Mouse (Mus musculus) CH12.LX (cell line): ENCODE measurements around the gene Iqcf5. TPM values are rescaled to one million over a fixed set of nuclear protein-coding genes. Genes with fewer than 3 reads are reported as not detected.

Source experiments
- DNase-seq: peaks from one replicate; pipeline ENCODE4 v3.0.0-alpha.2; 2013; ENCODE audit errors: extremely low read depth
- H3K27ac ChIP-seq: 2 replicates; pipeline ENCODE4 v1.5.1; 2012; ENCODE audit warnings: low read depth, mild to moderate bottlenecking, control low read depth, moderate library complexity; ENCODE audit not compliant: insufficient read depth
- H3K27me3 ChIP-seq: replicated peaks from 2 replicates; pipeline ENCODE3; 2012; ENCODE audit warnings: inconsistent platforms
- H3K36me3 ChIP-seq, 2 experiments: replicated peaks in 1 of 2; 2 replicates each; pipeline versions ENCODE3 to v1.6.1; 2012; ENCODE audit warnings: inconsistent platforms in 1 of 2, low read length in 1 of 2, mild to moderate bottlenecking in 1 of 2, mixed read lengths in 1 of 2, moderate library complexity in 1 of 2; ENCODE audit not compliant: control insufficient read depth in 1 of 2, insufficient read depth in 1 of 2
- H3K4me1 ChIP-seq, 2 experiments: 2 replicates each; pipeline ENCODE4 v1.6.1; 2012; ENCODE audit warnings: inconsistent platforms in 1 of 2, moderate library complexity in 1 of 2; ENCODE audit not compliant: insufficient read depth in 2 of 2, control insufficient read depth in 1 of 2
- H3K4me2 ChIP-seq: 2 replicates; pipeline ENCODE4 v1.6.1; 2012; ENCODE audit warnings: low read depth, mild to moderate bottlenecking, control low read depth; ENCODE audit not compliant: poor library complexity, insufficient read depth, severe bottlenecking
- H3K4me3 ChIP-seq, 3 experiments: fragments of 150-350 bp in 1 of 3; sonication (generic) in 1 of 3; replicated peaks in 1 of 3; 2 replicates each; pipeline versions ENCODE3 to v1.5.1; 2011 to 2012; ENCODE audit warnings: low read depth in 2 of 3, low read length in 2 of 3, mild to moderate bottlenecking in 2 of 3, moderate library complexity in 2 of 3, control low read depth in 1 of 3, improper control_type of control experiment in 1 of 3, inconsistent platforms in 1 of 3, mixed read lengths in 1 of 3; ENCODE audit not compliant: poor library complexity in 1 of 3
- H3K79me2 ChIP-seq: replicated peaks from 2 replicates; pipeline ENCODE4 v1.6.1; 2012; ENCODE audit warnings: mild to moderate bottlenecking, moderate library complexity; ENCODE audit not compliant: control insufficient read depth, poor library complexity, insufficient read depth, severe bottlenecking; ENCODE audit errors: extremely low read depth
- H3K9ac ChIP-seq: 2 replicates; pipeline ENCODE4 v1.6.1; 2012; ENCODE audit warnings: low read depth, mild to moderate bottlenecking, control low read depth, moderate library complexity; ENCODE audit not compliant: insufficient read depth
- H3K9me3 ChIP-seq: replicated peaks from 2 replicates; pipeline ENCODE3; 2012; ENCODE audit warnings: low read length, inconsistent platforms, mixed read lengths
- BHLHE40 ChIP-seq: IDR thresholded peaks from 2 replicates; pipeline ENCODE4 v1.6.1; 2011; ENCODE audit warnings: mild to moderate bottlenecking, low read depth, low read length, improper control_type of control experiment
- CHD1 ChIP-seq: IDR thresholded peaks from 2 replicates; pipeline ENCODE4 v1.6.1; 2012; ENCODE audit warnings: low read depth, low read length, improper control_type of control experiment, inconsistent platforms
- CHD2 ChIP-seq: IDR thresholded peaks from 2 replicates; pipeline ENCODE4 v1.6.1; 2011; ENCODE audit warnings: low read length, improper control_type of control experiment
- CTCF ChIP-seq, 2 experiments: IDR thresholded peaks in 1 of 2; conservative IDR thresholded peaks in 1 of 2; 2 replicates each; pipeline ENCODE4 v1.5.1; 2011 to 2012; ENCODE audit warnings: low read depth in 2 of 2, low read length in 2 of 2, improper control_type of control experiment in 1 of 2, inconsistent platforms in 1 of 2, mild to moderate bottlenecking in 1 of 2, moderate library complexity in 1 of 2
- E2F4 ChIP-seq: IDR thresholded peaks from 2 replicates; pipeline ENCODE4 v1.6.1; 2011; ENCODE audit warnings: low read depth, low read length, improper control_type of control experiment; ENCODE audit not compliant: insufficient replicate concordance
- ELF1 ChIP-seq: IDR thresholded peaks from 2 replicates; pipeline ENCODE4 v1.6.1; 2014; ENCODE audit warnings: low read depth, mild to moderate bottlenecking, inconsistent platforms, low read length, improper control_type of control experiment
- EP300 ChIP-seq: IDR thresholded peaks from 2 replicates; pipeline ENCODE4 v1.6.1; 2011; ENCODE audit warnings: low read length, improper control_type of control experiment
- ETS1 ChIP-seq: conservative IDR thresholded peaks from 2 replicates; pipeline ENCODE4 v1.6.1; 2012; ENCODE audit warnings: low read depth, mild to moderate bottlenecking, inconsistent platforms, low read length, improper control_type of control experiment, moderate library complexity
- GABPA ChIP-seq: IDR thresholded peaks from 2 replicates; pipeline ENCODE4 v1.6.1; 2012; ENCODE audit warnings: low read depth, low read length, improper control_type of control experiment, inconsistent platforms; ENCODE audit not compliant: insufficient replicate concordance
- IRF4 ChIP-seq: IDR thresholded peaks from 2 replicates; pipeline ENCODE4 v1.6.1; 2014; ENCODE audit warnings: low read depth, mild to moderate bottlenecking, inconsistent platforms, low read length, improper control_type of control experiment
- JUN ChIP-seq: IDR thresholded peaks from 2 replicates; pipeline ENCODE4 v1.6.1; 2011; ENCODE audit warnings: low read depth, mild to moderate bottlenecking, low read length, improper control_type of control experiment, moderate library complexity; ENCODE audit not compliant: insufficient read depth
- MAFK ChIP-seq: IDR thresholded peaks from 2 replicates; pipeline ENCODE4 v1.6.1; 2011; ENCODE audit warnings: low read length, improper control_type of control experiment; ENCODE audit not compliant: insufficient replicate concordance
- MAZ ChIP-seq: IDR thresholded peaks from 2 replicates; pipeline ENCODE4 v1.6.1; 2012; ENCODE audit warnings: low read depth, mild to moderate bottlenecking, inconsistent platforms, low read length, improper control_type of control experiment, moderate library complexity
- MEF2A ChIP-seq: IDR thresholded peaks from 2 replicates; pipeline ENCODE4 v1.6.1; 2014; ENCODE audit warnings: low read depth, mild to moderate bottlenecking, inconsistent platforms, low read length, improper control_type of control experiment, borderline replicate concordance
- MXI1 ChIP-seq: IDR thresholded peaks from 2 replicates; pipeline ENCODE4 v1.6.1; 2011; ENCODE audit warnings: mild to moderate bottlenecking, low read depth, low read length, improper control_type of control experiment
- NELFE ChIP-seq: IDR thresholded peaks from 2 replicates; pipeline ENCODE4 v1.6.1; 2011; ENCODE audit warnings: low read depth, low read length, improper control_type of control experiment
- NRF1 ChIP-seq: IDR thresholded peaks from 2 replicates; pipeline ENCODE4 v1.6.1; 2014; ENCODE audit warnings: low read depth, mild to moderate bottlenecking, inconsistent platforms, low read length, improper control_type of control experiment, moderate library complexity
- PAX5 ChIP-seq: IDR thresholded peaks from 2 replicates; pipeline ENCODE4 v1.6.1; 2012; ENCODE audit warnings: low read length, inconsistent platforms, mixed read lengths
- POLR2A ChIP-seq: IDR thresholded peaks from 2 replicates; pipeline ENCODE4 v1.6.1; 2011; ENCODE audit warnings: low read depth, mild to moderate bottlenecking, improper control_type of control experiment, low read length
- POLR2AphosphoS2 ChIP-seq: IDR thresholded peaks from 2 replicates; pipeline ENCODE4 v1.6.1; 2011; ENCODE audit warnings: low read depth, low read length, improper control_type of control experiment
- RAD21 ChIP-seq: IDR thresholded peaks from 2 replicates; pipeline ENCODE4 v1.6.1; 2011; ENCODE audit warnings: low read depth, mild to moderate bottlenecking, low read length, improper control_type of control experiment, moderate library complexity
- SIN3A ChIP-seq: IDR thresholded peaks from 2 replicates; pipeline ENCODE4 v1.6.1; 2012; ENCODE audit warnings: low read length, improper control_type of control experiment, inconsistent platforms
- SMC3 ChIP-seq: IDR thresholded peaks from 2 replicates; pipeline ENCODE4 v1.6.1; 2011; ENCODE audit warnings: low read depth, low read length, improper control_type of control experiment
- TCF12 ChIP-seq: IDR thresholded peaks from 2 replicates; pipeline ENCODE4 v1.6.1; 2014; ENCODE audit warnings: low read depth, mild to moderate bottlenecking, inconsistent platforms, low read length, improper control_type of control experiment
- UBTF ChIP-seq: IDR thresholded peaks from 2 replicates; pipeline ENCODE4 v1.6.1; 2012; ENCODE audit warnings: low read depth, mild to moderate bottlenecking, inconsistent platforms, low read length, improper control_type of control experiment, moderate library complexity
- ZC3H11A ChIP-seq: IDR thresholded peaks from 2 replicates; pipeline ENCODE4 v1.6.1; 2012; ENCODE audit warnings: low read depth, mild to moderate bottlenecking, inconsistent platforms, low read length, improper control_type of control experiment
- ZKSCAN1 ChIP-seq: IDR thresholded peaks from 2 replicates; pipeline ENCODE4 v1.6.1; 2012; ENCODE audit warnings: low read depth, inconsistent platforms, low read length, improper control_type of control experiment, borderline replicate concordance
- ZMIZ1 ChIP-seq: IDR thresholded peaks from 2 replicates; pipeline ENCODE4 v1.6.1; 2012; ENCODE audit warnings: low read depth, mild to moderate bottlenecking, inconsistent platforms, low read length, improper control_type of control experiment
- dilution Hi-C: fragments of 300-500 bp; cut with MboI; formaldehyde crosslinking; loops from 2 replicates; pipeline ENCODE4 v1.14.3; 2020; ENCODE audit warnings: low sequenced_read_pairs; ENCODE audit not compliant: extremely low pct_unique_long_range_greater_than_20kb, extremely low pct_ligation_motif_present
- in situ Hi-C: fragments of 300-500 bp; cut with MboI; formaldehyde crosslinking; loops from 3 replicates; pipeline ENCODE4 v1.14.3; 2019; ENCODE audit warnings: low sequenced_read_pairs, low pct_ligation_motif_present, low pct_unique_long_range_greater_than_20kb, mixed read lengths
- polyA plus RNA-seq: library from polyadenylated mRNA; unstranded; fragments of >175 nt; gene quantifications from 2 replicates; pipeline ENCODE4 v1.2.1, GENCODE M21; 2012; ENCODE audit warnings: low read depth; ENCODE audit not compliant: insufficient read length
- total RNA-seq, 2 experiments: library from RNA; depleted of rRNA; stranded (reverse); fragments of 300-350 nt in 1 of 2; fragments of >200 nt in 1 of 2; gene quantifications; 2 replicates each; pipeline ENCODE4 v1.2.3; 2012 to 2014

The Iqcf5 gene
- total and polyA plus RNA-seq, 3 experiments, result 0.72 to 1.8 (median 0.77) TPM

DNA sequence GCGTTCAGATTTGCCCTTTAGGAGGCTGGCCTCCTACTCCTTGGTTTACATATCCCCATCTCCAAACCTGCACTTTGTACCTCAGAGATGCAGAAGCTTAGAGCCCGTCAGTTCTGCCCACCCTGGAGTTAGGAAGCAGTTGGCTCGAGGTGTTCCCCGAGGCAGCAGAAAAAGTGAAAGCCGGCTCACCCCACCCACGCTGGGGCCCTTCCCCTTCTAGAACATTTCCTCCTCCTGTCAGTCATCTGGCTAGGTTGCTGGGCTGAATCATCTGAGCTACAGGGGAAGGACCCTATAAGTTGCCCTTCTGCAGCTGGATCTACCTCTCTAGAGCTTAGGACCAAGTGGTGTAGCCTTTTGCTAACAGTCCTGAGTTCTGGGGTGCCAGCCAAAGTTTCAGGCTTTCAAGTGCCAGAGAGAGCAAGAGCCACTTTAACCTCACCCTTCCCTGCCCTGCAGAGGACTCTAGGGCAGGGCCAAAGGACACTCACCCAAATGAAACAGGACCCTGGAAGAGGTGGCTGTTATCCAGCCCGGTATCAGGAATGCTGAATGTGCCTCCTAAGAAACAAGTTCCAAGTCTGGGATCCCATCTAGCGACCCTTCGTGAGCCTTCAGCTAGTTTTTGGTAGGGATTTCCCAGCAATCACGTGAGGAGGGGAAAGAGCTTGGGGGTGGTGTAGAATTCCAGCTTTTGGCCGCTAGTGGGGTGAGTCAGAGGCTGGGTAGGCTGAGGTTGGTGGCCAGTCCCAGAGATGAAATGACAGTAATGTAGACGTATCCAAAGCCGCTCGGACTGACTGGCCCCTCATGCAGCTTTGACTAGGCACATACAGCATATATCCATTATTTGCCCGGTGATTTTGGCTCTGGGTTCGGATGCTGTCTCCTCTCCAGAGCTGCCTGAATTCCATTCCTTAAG lies 38.1 kb upstream of the Iqcf5 start:
- in situ Hi-C loops, result loop anchor here (5.0 kb wide), 1 partner anchor 39 kb away; the partner anchor contains the start of gene Acy1
- peak; percentile 74 for DNase-seq
- peak overlapping the region; percentile 54 to 77 (median 66) for H3K4me3 ChIP-seq
- no peaks in the 10 kb centered on the region for H3K27me3 ChIP-seq
- H3K9ac ChIP-seq, result peak overlapping the region; percentile 61
- peak overlapping the region; percentile 13; the same call in 1 of the 2 replicates for H3K27ac ChIP-seq
- peaks cover 21 to 55% of the 10 kb centered on the region in 2 experiments for H3K36me3 ChIP-seq
- H3K79me2 ChIP-seq, result peaks cover 26% of the 10 kb centered on the region
- peaks cover 6 to 69% of the 10 kb centered on the region in 2 experiments for H3K4me1 ChIP-seq
- peak overlapping the region; percentile 90 for H3K4me2 ChIP-seq
- 0 out of 2 replicates have a peak, but pooled peaks have one; percentile 22 for TF ChIP-seq UBTF
- TF ChIP-seq POLR2AphosphoS2, result no peak
- peak; percentile 78 for TF ChIP-seq BHLHE40
- TF ChIP-seq E2F4, result no peak
- TF ChIP-seq POLR2A, result peak; percentile 54; the same call in 1 of the 2 replicates
- TF ChIP-seq SIN3A, result peak; percentile 50
- no peak for TF ChIP-seq SMC3
- TF ChIP-seq ZMIZ1, result no peak
- peak; percentile 14; the same call in 1 of the 2 replicates for TF ChIP-seq MEF2A
- no peak for TF ChIP-seq ZKSCAN1
- TF ChIP-seq ETS1, result peak; percentile 29; the same call in 1 of the 2 replicates
- peak; percentile 26; the same call in 1 of the 2 replicates for TF ChIP-seq ELF1
- TF ChIP-seq MXI1, result peak; percentile 66
- TF ChIP-seq TCF12, result no peak
- dilution Hi-C loops, result no loop called here
- H3K9me3 ChIP-seq, result no peaks in the 10 kb centered on the region

DNA sequence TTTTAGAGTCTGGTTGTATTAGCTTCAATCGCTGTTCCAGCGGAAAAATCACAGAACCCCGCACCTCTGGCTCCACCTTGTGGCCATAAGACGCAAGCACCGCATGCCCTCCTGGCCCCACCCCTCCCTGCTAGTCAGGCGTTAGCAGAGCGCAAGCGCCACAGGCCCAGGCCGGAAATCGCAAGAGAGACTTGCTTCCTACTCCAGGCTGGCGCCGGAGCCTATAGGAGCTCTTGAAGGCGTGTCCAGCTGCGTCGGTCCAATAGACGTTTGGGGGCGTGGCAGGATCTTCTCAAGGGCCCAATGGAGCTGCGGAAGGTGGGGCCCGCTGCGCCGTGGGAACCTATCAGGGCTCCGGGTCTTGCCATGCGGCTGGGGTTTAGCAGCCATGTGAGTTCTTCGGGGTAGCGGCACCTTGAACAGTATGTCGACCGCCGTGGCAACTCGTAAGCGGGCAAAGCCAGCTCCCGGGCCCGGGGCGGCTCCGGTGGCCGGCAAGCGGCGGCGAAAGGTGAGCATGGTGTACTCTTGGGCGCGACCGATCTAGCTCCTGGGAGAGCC lies 37.4 kb upstream of the Iqcf5 start, which contains the start of gene Parp3:
Gene Parp3, minus strand, starts transcription at position 26 of the 561 bp plus-strand sequence.
- Histone ChIP-seq H3K27me3 (no peaks in the 10 kb centered on the region), H3K4me3 (peak within 1 kb of the TSS; percentile 77 to 92 (median 91)), H3K27ac (peak within 1 kb of the TSS; percentile 13; the same call in 1 of the 2 replicates), H3K79me2 (peaks cover 26% of the 10 kb centered on the region), H3K36me3 (peaks cover 27 to 55% of the 10 kb centered on the region in 2 experiments), H3K4me1 (peaks cover 6 to 68% of the 10 kb centered on the region in 2 experiments), H3K9me3 (no peaks in the 10 kb centered on the region), H3K4me2 (peak within 1 kb of the TSS; percentile 90), H3K9ac (peak within 1 kb of the TSS; percentile 74)
- DNase-seq, result peak; percentile 100
- in situ Hi-C loops, result loop anchor here (5.0 kb wide), 1 partner anchor 40 kb away; the partner anchor contains the start of gene Acy1
- dilution Hi-C loops, result no loop called here
- TF ChIP-seq ETS1 (no peak), NELFE (peak; percentile 64), MAZ (peak; percentile 98), CHD1 (no peak), RAD21 (peak; percentile 96), NRF1 (peak; percentile 95), ELF1 (peak; percentile 98), POLR2A (peak; percentile 85), GABPA (no peak; the same call in 1 of the 2 replicates), IRF4 (peak; percentile 55), CTCF (conservative IDR thresholded peaks at IDR 0.05 in 1 of 2, IDR thresholded peaks at IDR 0.05 in 1 of 2; ENCODE audit: low read depth in 2 of 2, low read length in 2 of 2) (peak; percentile 71 to 97), MAFK (no peak), EP300 (no peak), E2F4 (no peak), CHD2 (peak; percentile 91), PAX5 (no peak), MXI1 (peak; percentile 100), ZC3H11A (no peak), ZKSCAN1 (no peak), JUN (no peak), TCF12 (peak; percentile 71)
